Comparison of ENCODE assay signal across 9 mouse cellular contexts in genomic region chr1:136018390-136019189, GRCm38 (mm10). TPM values are rescaled to one million over a fixed set of nuclear protein-coding genes. Genes with fewer than 3 reads are reported as not detected.
A peak's percentile ranks its signal among the peaks of the same experiment; 100 is the strongest.
DNase-seq lines count a peak whose midpoint lies in the region; ATAC-seq and TF ChIP-seq lines count a peak whose summit lies in the region.
"Had no signal": no experiment of that assay in that cellular context is flagged by ENCODE, and none has a peak within 500 bp of the region (broad histone marks: within the 10 kb centered on the region; RNA-seq: fewer than 3 reads in every experiment).

No protein-coding gene starts in this region.

- ATAC-seq in lung, postnatal 0 days: peak; percentile 44

- no peak for TF ChIP-seq CTCF in lung, postnatal 0 days (IDR thresholded peaks at IDR 0.05)

- H3K4me2 ChIP-seq in lung, postnatal 0 days (replicated peaks; ENCODE audit: low read depth, low read length): peak overlapping the region; percentile 94

- no peak for TF ChIP-seq EP300 in lung, postnatal 0 days (IDR thresholded peaks at IDR 0.05)

- H3K9ac ChIP-seq in lung, postnatal 0 days (replicated peaks; ENCODE audit: low read depth): peak overlapping the region; percentile 51

- 4% methylated on average over 24 of the region's 24 CpGs for WGBS in lung, postnatal 0 days

- H3K9me3 ChIP-seq in lung, postnatal 0 days (ENCODE audit: low read length): no peaks in the 10 kb centered on the region

- H3K4me3 ChIP-seq in lung, postnatal 0 days (ENCODE audit: low read depth, low read length): peak overlapping the region; percentile 76

- no peaks in the 10 kb centered on the region for H3K27me3 ChIP-seq in lung, postnatal 0 days (replicated peaks; ENCODE audit: insufficient read depth, low read length)

- no peaks in the 10 kb centered on the region; the same call in 1 of the 2 replicates for H3K4me1 ChIP-seq in lung, postnatal 0 days (ENCODE audit: insufficient read depth, low read depth, low read length)

- peak; percentile 27 for DNase-seq in urinary bladder, adult 2 months (ENCODE audit: low spot score)
- no peak for DNase-seq in urinary bladder, postnatal 14 days (ENCODE audit: low spot score)
- peak; percentile 43 for DNase-seq in cerebellum, adult 8-10 months
- peak; percentile 49 for DNase-seq in forelimb bud, embryonic 11.5 days (ENCODE audit: low read depth, low spot score)
- DNase-seq in kidney, adult 8-10 months: peak; percentile 46 to 55
- DNase-seq in lung, postnatal 0 days (ENCODE audit: low spot score): peak; percentile 45
- DNase-seq in spleen, adult 18-20 months: peak; percentile 29 to 42
- DNase-seq in right cerebral cortex, postnatal 36 days (ENCODE audit: low spot score in 2 of 2): no peak

- peak overlapping the region; percentile 38 for H3K27ac ChIP-seq in lung, postnatal 0 days (ENCODE audit: low read length)

- H3K36me3 ChIP-seq in lung, postnatal 0 days (ENCODE audit: insufficient read depth, low read length): 0 out of 2 replicates have a peak, but pooled peaks cover 4% of the 10 kb centered on the region

RNA-seq across cellular contexts. Expression of gene Tmem9, which starts 10.6 kb away (rescaled TPM):
- 52.4 and 55.4 TPM in 2 replicates for polyA plus RNA-seq in urinary bladder, adult 2 months (2012; rRNA removed)
- 99.1 and 106 TPM in 2 replicates for polyA plus RNA-seq in lung, postnatal 0 days (2015; fragmentation: Nextera tagmentation; extraction: Ambion mirVana)

RNA-seq across cellular contexts. Expression of gene Igfn1, which starts 12.4 kb away (rescaled TPM):
- polyA plus RNA-seq in urinary bladder, adult 2 months (2012; rRNA removed): not detected in 2 replicates
- polyA plus RNA-seq in lung, postnatal 0 days (2015; fragmentation: Nextera tagmentation; extraction: Ambion mirVana): not detected in 2 replicates

RNA-seq across cellular contexts. Expression of gene Ascl5, which starts 32.0 kb away (rescaled TPM):
- not detected in 2 replicates for polyA plus RNA-seq in urinary bladder, adult 2 months (2012; rRNA removed)
- not detected in 2 replicates for polyA plus RNA-seq in lung, postnatal 0 days (2015; fragmentation: Nextera tagmentation; extraction: Ambion mirVana)
- polyA plus RNA-seq: gonadal fat pad, adult 2 months had no signal

RNA-seq across cellular contexts. Expression of gene Cacna1s, which starts 34.0 kb away (rescaled TPM):
- polyA plus RNA-seq in urinary bladder, adult 2 months (2012; rRNA removed): 0.08 and 0.27 TPM in 2 replicates
- polyA plus RNA-seq in lung, postnatal 0 days (2015; fragmentation: Nextera tagmentation; extraction: Ambion mirVana): 0.82 and 1.6 TPM in 2 replicates

Comparison
In these comparisons a context has a peak if more than half of its experiments do, and no peak if none do; other contexts are left out.
1. DNase-seq: peak in urinary bladder, adult 2 months (single experiment), cerebellum, adult 8-10 months (single experiment), forelimb bud, embryonic 11.5 days (single experiment), kidney, adult 8-10 months (2 of 2), lung, postnatal 0 days (single experiment) and spleen, adult 18-20 months (2 of 2); none in urinary bladder, postnatal 14 days (single experiment) and right cerebral cortex, postnatal 36 days (0 of 2).